Comparison of ENCODE assay signal across 20 mouse cellular contexts in genomic region chr8:19407221-19407620, GRCm38 (mm10). TPM values are rescaled to one million over a fixed set of nuclear protein-coding genes. Genes with fewer than 3 reads are reported as not detected.
DNase-seq lines count a peak whose midpoint lies in the region; ATAC-seq and TF ChIP-seq lines count a peak whose summit lies in the region.
"Had no signal": no experiment of that assay in that cellular context is flagged by ENCODE, and none has a peak within 500 bp of the region (broad histone marks: within the 10 kb centered on the region; RNA-seq: fewer than 3 reads in every experiment).

No protein-coding gene starts in this region.

- no peaks in the 10 kb centered on the region for H3K27me3 ChIP-seq in kidney, postnatal 0 days (ENCODE audit: insufficient read depth, low read length)
- H3K27me3 ChIP-seq: embryonic facial prominence, embryonic 15.5 days; heart, embryonic 15.5 days; hindbrain, embryonic 15.5 days; lung, embryonic 15.5 days had no signal

- ATAC-seq in CD4-positive, CD25-positive, alpha-beta regulatory T cell, adult 4 months = no peak
- ATAC-seq in kidney, postnatal 0 days (replicated peaks; ENCODE audit: low FRiP score, low read depth) = no peak
- ATAC-seq: forebrain, embryonic 16.5 days had no signal

- TF ChIP-seq CTCF in kidney, postnatal 0 days (IDR thresholded peaks at IDR 0.05; ENCODE audit: low read depth) = peak; percentile 58
- peak; percentile 28; the same call in 1 of the 2 replicates for TF ChIP-seq CTCF in cortical plate, adult 2 months (IDR thresholded peaks at IDR 0.05; ENCODE audit: extremely low read depth, insufficient read depth, low read length)

- H3K4me1 ChIP-seq in kidney, postnatal 0 days (replicated peaks; ENCODE audit: insufficient read depth, low read length) = no peaks in the 10 kb centered on the region
- H3K4me1 ChIP-seq in cortical plate, adult 2 months (ENCODE audit: control insufficient read depth, insufficient read depth, low read length) = no peaks in the 10 kb centered on the region
- H3K4me1 ChIP-seq: embryonic facial prominence, embryonic 15.5 days; heart, embryonic 15.5 days; hindbrain, embryonic 15.5 days; lung, embryonic 15.5 days; midbrain, embryonic 10.5 days had no signal

- no peak overlapping the region for H3K9ac ChIP-seq in kidney, postnatal 0 days (ENCODE audit: low read depth, low read length)
- H3K9ac ChIP-seq: embryonic facial prominence, embryonic 15.5 days; heart, embryonic 15.5 days; hindbrain, embryonic 15.5 days; lung, embryonic 15.5 days had no signal

- no peak overlapping the region for H3K4me3 ChIP-seq in kidney, postnatal 0 days (replicated peaks; ENCODE audit: low read depth, low read length)
- H3K4me3 ChIP-seq in cortical plate, adult 2 months (ENCODE audit: insufficient read depth, low read length) = no peak overlapping the region
- H3K4me3 ChIP-seq: embryonic facial prominence, embryonic 15.5 days; heart, embryonic 15.5 days; hindbrain, embryonic 15.5 days; lung, embryonic 15.5 days; midbrain, embryonic 10.5 days had no signal

- TF ChIP-seq POLR2A in cortical plate, adult 2 months (IDR thresholded peaks at IDR 0.05; ENCODE audit: extremely low read depth, insufficient read depth, low read length) = no peak

- peak; percentile 5 for DNase-seq in CD4-positive, CD25-positive, alpha-beta regulatory T cell, adult 2 months (ENCODE audit: low read depth, low spot score)
- DNase-seq in kidney, postnatal 0 days (ENCODE audit: low spot score) = no peak
- no peak for DNase-seq in kidney, adult 11 months
- DNase-seq in ovary, postnatal 14 days (ENCODE audit: low spot score) = peak; percentile 3
- DNase-seq in ovary, adult 18-20 months (ENCODE audit: low spot score) = no peak
- DNase-seq in T-cell, adult 2 months (ENCODE audit: low spot score) = no peak
- DNase-seq: cerebellum, postnatal 36 days; gastrocnemius, postnatal 25 days; thymus, adult 18-20 months had no signal

- no peak overlapping the region for H3K4me2 ChIP-seq in kidney, postnatal 0 days (ENCODE audit: low read length)
- H3K4me2 ChIP-seq: embryonic facial prominence, embryonic 15.5 days; heart, embryonic 15.5 days; hindbrain, embryonic 15.5 days; lung, embryonic 15.5 days had no signal

- no peaks in the 10 kb centered on the region for H3K9me3 ChIP-seq in kidney, postnatal 0 days (replicated peaks; ENCODE audit: low read length)
- H3K9me3 ChIP-seq: embryonic facial prominence, embryonic 15.5 days; G1E; heart, embryonic 15.5 days; hindbrain, embryonic 15.5 days; lung, embryonic 15.5 days had no signal

- no peaks in the 10 kb centered on the region for H3K36me3 ChIP-seq in kidney, postnatal 0 days (ENCODE audit: insufficient read depth, low read length)
- H3K36me3 ChIP-seq: embryonic facial prominence, embryonic 15.5 days; G1E; heart, embryonic 15.5 days; hindbrain, embryonic 15.5 days; lung, embryonic 15.5 days; midbrain, embryonic 10.5 days had no signal

- no peak overlapping the region for H3K27ac ChIP-seq in kidney, postnatal 0 days
- no peak overlapping the region for H3K27ac ChIP-seq in cortical plate, adult 2 months (ENCODE audit: insufficient read depth, low read length)
- H3K27ac ChIP-seq: embryonic facial prominence, embryonic 15.5 days; heart, embryonic 15.5 days; hindbrain, embryonic 15.5 days; lung, embryonic 15.5 days; midbrain, embryonic 10.5 days had no signal

RNA-seq across cellular contexts. Expression of gene Defb8, which starts 40.2 kb away (rescaled TPM):
- not detected for polyA plus RNA-seq in CD4-positive, CD25-positive, alpha-beta regulatory T cell, adult 4 months (2017; shearing (Covaris generic))
- polyA plus RNA-seq in kidney, postnatal 0 days (2015; fragmentation: Nextera tagmentation; extraction: Ambion mirVana) = not detected in 2 replicates
- not detected in 2 replicates for polyA plus RNA-seq in cortical plate, adult 2 months (2012; rRNA removed)
- polyA plus RNA-seq: embryonic facial prominence, embryonic 15.5 days; forebrain, embryonic 16.5 days; G1E; heart, embryonic 15.5 days; hindbrain, embryonic 15.5 days; limb, embryonic 14.5 days; lung, embryonic 15.5 days; midbrain, embryonic 10.5 days; spleen, adult 2 months had no signal

Comparison
In these comparisons a context has a peak if more than half of its experiments do, and no peak if none do; other contexts are left out.
1. DNase-seq: peak in CD4-positive, CD25-positive, alpha-beta regulatory T cell, adult 2 months (single experiment) and ovary, postnatal 14 days (single experiment); none in kidney, postnatal 0 days (single experiment), kidney, adult 11 months (single experiment), ovary, adult 18-20 months (single experiment) and T-cell, adult 2 months (single experiment).